Mouse (Mus musculus): ENCODE measurements at regions not wholly inside any gene's neighbourhood (a gene's known extent, or its start where the extent isn't known, plus 50 kb on each side); places are given as distances from the start of the nearest gene placed in this dataset.

DNA sequence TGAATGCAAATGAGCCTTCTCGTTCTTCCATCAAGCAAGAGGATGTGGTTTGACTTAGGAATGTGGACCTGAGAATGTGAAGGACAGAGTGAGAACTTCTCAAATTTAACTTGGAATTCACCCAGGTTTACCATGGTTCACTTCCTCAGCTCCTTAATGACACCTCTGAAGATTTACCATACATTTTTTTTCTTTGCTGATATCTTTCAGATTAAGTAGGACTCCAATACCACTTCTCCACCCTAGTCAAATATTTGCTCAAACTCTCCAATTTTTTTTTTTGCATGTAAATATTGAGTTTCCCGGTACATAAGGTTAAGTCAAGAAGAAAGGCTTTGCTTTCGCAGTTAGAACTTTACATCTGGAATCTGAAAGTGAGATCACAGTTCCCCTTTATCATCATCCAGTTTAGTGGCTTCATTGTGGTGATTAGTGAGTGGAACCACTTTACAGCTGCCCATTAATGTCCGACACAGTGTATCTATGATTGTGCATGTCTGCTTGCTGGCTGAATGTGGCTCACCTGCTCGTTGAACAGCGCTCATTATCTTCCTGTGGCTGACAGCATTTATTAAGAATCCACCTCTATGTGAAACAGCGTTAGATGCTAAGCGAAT, 446.0 kb upstream of the Adam34 start:
- no peak for DNase-seq

DNA sequence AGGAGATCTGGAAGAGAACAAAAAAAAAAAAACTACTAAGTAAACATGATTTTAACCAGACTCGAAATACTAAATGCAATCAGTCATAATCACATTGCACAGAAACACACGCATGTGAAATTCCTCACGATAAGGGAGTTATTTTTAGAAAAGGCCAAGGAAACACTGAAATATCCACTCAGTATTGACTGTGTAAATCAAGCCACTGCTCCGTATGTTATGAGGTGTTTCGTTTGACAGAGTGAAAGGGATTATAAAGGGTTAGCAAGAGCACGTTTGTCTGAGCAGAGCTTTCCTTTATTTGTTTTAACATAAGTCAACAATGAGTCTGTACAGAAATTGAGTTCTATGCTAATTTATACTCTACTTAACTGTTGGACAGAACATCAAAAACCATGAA, 455.3 kb upstream of the Adam34 start:
- no peak for DNase-seq

DNA sequence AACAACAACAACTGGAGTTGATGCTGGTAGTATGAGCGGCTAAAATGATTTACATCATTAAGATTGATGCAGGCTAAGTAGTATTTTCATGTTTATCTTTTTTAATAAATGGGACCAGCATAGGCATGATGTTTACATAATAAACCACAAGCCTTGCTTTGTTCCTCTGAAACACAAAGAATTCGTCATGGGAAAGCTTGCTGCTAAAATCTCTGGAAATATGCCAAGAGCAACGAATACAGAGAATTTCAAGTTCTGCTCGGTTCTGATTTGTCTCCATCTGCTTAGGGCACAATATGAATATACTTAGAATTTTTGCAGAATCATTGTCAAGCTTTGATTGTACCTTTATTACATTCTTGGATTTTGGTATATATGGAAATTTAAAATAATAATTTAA, 467.2 kb upstream of the Adam34 start:
- no peak for DNase-seq

DNA sequence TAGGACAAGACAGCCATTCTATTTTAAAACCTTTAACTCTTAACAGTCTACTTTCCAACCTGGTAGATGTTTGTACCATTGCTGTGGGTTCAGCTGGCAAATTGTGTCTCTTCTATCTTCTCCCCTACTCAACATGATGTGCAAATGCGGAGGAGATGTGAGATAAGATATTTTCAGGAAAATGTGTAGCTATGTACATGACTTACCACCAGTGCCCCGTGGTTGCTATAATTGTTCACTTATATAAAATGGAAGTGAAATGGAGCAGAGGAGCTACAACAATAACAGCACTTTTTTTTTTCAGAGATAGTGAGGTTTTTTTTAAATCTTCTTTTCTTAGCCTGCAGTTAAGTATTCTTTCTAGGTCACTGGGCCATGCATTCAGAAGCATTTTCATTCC, 492.4 kb upstream of the Adam34 start:
- DNase-seq: no peak

DNA sequence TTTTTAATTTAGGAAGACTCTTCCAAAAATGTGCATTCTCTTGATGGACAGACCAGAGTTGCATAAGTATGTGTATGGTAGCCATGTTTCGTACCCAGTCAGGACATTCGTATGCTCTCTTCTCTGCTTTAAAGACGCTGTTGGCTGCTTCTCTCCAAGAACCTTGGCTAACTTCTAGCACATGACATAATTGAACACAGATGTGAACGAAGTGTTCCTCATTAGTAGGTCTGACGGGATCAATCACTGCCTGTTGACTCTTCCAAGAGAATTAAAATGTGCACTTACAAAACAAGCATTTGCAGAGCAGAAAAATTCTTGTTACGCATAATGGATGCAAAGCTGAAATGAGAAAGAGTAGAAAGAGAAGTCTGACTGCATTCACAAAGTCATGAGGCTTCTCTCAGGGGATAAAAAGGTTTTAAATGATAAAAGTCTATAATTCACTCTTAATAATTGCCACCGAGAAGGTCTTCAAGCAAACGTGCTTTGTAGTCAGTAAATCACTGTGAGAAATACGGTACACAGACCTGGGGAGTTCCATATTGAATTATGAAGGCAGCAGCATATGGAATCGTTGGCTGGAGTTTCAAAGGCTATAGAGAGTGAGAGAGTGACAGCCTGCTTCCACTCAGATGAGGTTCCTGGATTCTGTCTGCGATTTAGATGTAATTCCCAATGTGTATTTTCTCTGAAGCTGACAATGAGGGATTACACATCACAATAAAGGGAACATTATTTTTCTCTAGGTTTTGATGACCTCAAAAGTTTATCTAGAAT, 496.7 kb upstream of the Adam34 start:
- no peak for DNase-seq

DNA sequence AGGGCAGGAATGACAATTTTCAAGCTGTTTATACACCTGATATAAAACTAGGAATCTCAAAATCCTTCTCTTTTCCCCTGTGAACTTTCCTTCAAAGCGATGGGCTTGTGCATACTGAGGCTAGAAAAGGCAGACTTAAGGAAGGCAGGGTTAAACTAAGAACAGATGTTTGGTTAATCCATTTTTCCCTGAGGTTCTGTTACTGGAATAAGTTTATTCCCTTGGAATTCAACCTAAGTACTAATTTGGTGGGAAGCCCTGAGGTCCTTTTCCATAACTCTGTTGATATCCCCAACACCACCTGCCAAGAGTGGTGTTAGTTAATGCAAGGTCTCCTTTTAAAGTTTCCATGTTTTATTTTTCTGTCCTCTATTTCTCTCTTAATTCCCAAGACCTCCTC, 512.5 kb upstream of the Adam34 start:
- no peak for DNase-seq

DNA sequence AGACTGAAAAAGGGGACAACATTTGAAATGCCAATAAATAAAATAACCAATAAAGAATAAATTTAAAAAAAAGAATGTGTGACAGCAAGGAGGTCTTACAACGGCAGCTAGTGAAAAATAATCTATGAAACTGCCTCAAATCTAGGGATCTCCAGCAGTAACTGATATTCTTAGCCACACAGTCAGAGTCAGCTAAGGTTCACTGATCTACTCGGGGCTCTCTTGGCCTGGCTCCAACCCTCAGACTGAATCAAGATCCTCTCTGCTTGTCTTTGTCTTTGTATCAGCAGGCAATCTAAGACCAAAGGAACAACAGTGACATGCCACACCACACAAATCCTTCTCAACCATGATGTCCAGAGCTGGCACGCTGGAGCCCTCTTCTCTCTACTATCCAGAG, 542.5 kb upstream of the Adam34 start:
- peak in 1 of 2 experiments; percentile 9 for DNase-seq

DNA sequence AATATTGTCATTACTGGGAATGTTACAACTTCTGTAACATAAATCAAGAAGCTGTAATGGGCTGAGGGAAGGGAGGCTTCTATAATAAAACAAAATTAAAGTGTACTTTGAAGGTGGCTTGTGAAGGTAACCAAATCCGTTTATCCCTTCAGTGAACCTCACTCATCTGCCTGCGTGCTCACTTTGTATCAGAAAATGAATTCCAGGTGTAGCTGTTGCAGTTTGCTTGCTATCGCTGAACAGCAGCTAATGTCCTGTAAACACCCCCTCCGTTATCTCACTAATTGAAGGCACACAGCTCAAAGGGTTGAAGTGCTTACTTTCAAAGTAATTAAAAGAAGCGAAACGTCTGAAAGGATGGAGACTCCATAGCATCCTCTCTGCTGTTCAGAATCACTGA, 547.2 kb upstream of the Adam34 start:
- DNase-seq: no peak

DNA sequence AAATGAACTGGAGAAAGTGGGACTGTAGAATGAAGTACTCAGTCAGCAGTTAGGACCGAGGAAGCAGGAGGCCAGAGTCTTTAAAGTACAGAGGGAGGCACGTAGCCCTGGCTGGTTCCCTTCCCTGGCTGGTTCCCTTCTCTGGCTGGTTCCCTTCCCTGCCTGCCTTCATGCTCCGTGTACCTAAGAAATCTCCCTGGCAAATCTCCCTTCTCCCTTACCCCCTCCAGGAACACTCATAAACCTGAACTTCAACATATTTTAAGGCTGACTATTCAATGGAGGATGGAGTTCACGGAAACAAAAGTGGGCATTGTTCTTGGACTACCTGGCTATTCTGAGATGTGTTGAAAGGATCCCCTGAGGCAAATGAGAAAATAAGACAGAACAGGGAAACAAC, 551.2 kb upstream of the Adam34 start:
- DNase-seq: no peak

DNA sequence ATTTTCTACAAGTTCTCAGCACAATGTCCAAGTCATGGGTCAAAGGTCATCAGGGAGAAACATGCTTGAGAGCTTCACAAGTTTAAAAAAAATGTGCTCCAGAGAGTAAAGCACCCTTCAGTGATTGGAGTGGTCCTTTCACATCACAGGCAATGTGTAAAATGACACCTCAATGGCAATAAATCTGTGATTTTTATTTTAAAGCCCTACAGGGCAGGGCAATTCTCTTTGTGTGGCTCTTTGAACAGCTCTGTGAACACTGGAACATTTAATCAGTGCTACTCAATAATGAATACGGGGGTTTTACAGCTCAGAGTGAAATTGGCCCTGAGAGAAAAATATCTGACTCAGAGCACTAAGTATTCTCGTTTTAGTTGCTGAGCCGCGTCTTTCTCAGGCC, 563.5 kb upstream of the Adam34 start:
- no peak for DNase-seq

DNA sequence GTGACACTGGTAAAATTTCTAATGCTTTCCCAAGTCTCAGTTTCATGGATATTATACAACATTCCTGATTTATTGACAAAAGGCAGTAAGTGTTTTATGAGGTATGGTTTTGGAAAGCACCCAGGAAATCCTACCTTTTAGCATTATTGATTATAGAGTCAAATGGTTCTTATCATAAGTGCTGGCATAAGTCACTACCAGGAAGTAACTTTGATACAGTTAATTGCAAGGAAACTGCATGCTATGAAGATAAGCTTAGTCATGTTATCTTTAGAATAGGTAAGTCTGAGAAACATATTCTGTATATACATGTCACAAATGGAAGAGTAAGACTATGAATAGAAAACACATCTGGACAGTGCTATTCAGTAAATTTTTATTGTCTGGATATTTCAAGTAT, 608.4 kb upstream of the Adam34 start:
- no peak for DNase-seq

DNA sequence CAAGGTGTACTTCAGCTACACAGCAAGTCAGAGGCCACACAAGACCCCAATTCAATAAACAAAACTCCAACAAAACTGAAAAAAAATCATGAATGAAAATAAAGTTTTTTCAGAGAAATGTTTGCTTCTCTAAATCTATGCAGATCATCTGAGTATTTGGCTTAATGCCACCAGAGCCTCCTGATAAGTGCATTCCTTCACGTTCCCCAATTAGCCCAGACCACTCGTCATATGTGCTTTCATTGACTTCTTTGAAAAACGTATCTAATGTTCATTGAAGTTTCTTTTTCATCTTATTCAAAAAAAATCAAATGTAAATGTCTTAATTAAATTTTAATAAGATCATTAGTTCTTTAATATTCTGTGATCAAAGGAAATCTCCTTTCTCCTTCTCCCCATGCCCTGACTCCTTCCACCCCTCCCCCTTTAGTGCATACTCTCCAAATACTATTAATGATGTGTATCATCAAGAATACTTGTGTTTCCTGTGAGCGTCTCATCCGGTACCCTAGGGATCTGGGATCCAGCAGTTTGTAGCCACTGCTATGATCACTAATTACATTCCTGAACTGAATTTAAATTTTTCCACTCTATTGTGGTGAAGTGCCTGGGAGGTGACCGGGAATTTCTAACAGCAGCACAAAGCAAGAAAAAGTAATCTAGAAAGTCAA, 600.8 kb upstream of the Fat1 start:
- DNase-seq: no peak

DNA sequence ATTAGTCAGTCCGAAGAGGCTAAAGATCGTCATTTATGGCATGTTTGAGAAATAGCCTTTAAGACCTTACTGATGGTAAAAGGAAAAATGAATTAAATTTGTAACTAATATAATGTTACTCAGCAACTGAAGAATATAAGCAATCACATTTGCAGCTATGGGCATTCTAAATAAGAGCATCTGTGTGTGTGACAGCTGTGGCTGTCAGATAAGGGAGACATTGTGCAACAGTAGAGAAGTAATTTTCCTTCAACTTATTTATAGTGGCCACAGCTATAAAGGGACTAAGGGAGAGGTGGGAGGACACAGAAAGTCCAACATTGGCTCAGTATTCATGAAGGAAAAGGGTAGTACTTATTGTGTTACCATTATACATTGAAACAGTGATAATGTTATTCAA, 591.8 kb upstream of the Fat1 start:
- no peak for DNase-seq

DNA sequence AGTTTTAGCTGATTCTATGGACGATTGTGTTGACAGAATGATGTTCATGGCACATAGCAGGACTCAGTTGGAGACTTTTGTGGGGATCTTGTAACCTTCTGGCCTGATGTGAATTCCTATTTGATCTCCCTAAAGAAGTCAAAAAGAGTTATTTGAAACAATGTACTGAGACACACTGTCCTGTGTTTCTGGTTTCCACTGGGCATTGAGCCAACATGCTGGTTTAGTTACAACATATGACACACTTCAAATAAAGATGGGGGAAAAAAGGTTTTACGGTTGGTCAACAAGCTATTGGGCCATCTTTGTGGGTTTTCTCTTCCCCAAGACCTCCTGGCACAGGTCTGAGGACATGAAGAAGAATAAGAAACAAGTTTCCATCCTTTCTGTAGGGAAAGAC, 591.3 kb upstream of the Fat1 start:
- DNase-seq: peak in 1 of 2 experiments; percentile 12

DNA sequence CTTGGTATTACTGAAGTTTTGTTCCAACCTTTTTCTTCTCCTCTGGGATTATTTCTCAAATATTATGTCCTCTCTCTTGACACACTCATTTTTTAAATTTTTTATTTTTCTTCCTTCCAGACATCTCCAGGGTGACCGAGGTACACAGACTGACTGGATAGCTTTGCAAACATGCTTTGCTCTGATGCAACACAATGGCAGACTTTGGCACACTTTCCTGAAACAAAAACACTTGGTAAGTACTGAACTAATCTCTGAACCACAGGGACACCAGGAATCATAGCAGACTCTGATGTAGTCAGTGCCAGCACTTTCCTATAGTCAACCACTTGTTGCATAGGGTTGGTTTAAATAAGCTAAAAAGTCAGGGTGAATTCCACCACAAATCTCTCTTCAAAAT, 587.8 kb upstream of the Fat1 start:
- no peak for DNase-seq

DNA sequence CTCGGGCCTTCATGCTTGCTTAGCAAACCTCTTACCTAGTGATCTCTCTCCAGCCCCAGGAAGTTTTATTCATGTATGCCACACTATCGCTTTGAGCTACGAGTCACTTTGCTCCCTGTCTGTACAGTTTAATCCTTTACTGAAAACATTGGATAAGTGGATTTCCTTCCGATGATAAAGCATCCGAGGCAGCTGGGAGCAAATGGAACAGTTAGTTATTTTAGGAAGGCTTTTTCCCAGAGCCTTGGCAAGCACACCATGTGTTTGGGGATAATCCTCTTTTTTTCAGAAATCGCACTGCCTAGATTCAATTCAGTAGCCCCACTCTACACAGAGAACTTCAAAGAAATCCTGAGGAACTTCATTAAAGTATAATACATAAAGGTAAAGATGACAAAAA, 561.3 kb upstream of the Fat1 start:
- DNase-seq: no peak

DNA sequence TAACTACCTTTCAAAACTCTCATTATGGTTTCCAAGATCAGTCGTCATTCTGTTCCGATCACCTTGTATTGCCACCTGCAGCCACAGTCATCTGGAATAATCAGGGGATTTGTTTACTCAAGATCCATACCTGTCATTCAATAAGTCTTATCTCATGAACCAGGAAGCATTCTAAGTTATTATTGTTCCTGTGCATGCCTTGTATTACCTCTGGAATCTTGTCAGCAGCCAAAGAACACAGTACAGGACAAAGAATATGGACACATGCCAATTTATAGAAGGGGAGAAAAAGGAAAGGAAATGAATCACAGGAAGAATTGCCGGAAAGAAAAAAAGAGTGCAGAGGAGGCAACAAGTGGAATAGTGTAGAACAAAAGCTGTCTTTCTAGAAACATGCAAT, 557.5 kb upstream of the Fat1 start:
- DNase-seq: no peak

DNA sequence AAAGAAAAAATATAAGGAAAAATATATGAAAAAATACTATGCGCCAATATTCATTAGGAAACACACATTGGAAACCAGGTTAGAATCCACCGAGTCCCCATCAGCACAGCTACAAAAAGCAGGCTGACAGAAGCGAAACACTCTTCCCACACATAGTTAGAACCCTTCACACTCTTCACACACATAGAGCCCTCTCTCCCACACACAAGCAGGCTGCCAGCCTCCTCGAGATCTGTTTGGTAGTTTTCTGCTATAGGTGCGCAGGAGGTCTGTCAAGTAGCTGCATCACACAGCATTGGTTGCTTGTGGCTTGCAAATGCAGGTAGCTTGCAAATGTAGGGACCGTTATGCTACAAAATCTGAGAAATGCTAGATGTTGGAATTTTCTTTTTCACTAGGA, 526.8 kb upstream of the Fat1 start:
- no peak for DNase-seq

DNA sequence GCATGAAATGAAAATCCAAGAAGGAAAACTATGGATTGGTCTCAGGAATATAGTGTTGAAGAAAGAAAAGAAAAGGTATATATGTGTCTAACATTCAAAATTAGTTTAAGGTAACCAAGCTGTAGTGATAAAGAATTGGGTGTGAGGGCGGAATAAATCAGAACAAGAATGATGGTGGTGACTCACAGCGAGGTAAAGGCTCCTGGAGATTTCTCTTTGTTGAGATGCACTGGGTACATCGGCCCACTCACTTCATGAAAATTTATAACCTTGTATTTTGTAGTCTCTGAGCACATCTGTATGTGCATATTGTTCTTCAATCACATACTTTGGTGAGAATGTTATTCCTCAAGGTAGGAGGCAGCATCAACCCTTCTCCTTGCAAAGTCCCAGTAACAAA, 525.0 kb upstream of the Fat1 start:
- no peak for DNase-seq

DNA sequence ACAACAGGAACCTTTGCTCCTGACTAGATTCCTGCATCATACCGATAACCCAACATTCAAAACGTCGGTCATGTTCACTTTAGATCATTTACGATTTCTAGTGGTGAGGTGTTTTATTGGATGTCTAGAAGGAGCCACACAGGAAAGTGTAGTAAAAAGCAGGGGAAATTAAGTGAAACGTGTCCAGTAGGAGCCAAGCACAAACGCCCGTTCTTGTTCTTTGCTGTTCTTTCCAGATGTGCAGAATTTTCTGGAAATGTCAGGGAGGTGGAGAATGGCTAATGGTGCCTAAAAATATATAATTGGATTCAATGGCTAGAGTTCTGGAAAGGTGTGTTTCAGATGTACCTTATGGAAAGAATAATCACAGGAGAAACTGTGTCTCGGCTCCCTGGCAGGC, 517.2 kb upstream of the Fat1 start:
- DNase-seq: no peak

DNA sequence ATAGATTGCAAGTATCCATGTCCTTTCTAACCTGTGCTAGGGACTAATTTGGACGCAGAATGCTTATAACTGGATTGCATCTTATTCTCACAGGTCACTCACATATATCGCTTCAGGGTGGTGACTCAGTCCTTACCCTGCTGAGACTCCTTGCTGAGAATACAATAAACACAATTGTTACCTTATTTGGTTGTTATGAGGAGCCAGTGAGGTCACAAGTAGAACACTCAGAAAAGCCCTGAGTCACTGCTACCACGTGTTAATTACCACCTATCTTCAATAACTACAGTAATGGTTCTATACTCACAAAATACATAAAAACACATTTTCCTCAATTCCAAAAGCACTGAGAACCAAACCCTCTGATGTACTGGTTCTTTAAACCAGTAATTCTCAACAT, 479.8 kb upstream of the Fat1 start:
- DNase-seq: no peak

DNA sequence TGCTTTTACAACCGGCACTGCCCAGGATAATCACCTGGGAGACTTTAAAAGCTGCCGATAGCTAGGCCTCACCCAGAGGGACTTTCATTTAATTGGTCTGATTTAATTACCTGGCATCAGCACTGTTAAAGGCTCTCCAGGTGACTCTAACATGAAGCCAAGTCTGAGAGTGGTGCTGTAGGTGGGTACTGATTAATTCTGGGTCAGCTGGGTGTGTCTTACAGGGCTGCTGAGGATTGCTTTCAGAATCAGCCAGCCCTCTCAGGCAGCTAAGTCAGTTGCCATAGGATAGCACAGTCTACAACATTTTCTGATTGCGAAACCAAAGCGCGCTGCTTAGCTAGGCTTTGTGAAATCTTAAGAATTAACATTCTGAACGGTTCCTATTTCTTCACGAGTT, 478.9 kb upstream of the Fat1 start:
- no peak for DNase-seq

DNA sequence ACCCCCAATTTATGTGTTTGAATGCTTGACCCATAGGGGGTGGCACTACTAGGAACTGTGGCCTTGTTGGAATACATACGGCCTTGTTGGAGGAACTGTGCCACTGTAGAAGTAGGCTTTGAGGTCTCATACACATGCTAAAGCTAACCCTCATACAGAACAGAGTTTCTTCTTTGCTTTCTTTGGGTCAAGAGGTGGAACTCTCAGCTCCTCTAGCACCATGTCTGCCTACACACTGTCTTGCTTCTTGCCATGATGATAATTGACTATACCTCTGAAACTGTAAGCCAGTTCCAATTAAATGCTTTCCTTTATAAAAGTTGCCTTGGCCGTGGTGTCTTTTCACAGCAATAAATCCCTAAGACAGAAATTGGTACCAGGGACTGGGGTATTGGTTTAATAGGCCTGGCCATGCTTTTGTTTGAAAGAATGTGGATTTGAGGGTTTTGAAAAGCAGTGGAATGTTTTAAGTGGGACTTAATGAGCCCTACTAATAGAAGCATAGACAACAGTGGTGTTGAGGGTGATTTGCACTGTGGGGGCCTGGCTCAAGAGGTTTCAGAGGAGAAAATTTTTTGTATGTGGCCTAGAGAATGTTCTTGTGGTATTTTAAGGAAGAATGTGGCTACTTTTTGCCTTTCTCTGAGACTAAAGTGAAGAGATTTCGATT, 468.7 kb upstream of the Fat1 start:
- no peak for DNase-seq

DNA sequence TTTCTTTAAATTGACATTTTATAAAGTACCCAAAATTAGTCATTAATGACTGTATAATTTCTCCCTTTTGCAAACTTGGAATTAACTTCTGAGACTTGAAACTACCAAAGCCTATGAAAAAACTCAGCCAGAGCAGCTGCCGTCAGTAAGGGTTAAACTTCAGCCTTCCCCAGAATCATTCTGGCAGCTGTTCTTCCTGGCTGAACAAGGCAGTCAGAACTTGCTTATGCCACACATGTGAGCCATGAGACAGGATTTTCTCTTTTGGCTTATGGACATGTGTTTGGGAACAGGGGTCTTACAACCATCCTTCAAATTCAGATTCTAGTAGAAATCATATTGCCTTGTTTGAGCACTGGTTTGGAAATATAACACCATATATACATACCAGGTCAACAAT, 422.4 kb upstream of the Fat1 start:
- DNase-seq: no peak

Data from cerebellum, postnatal 25 days (tissue).